Mouse (Mus musculus): ENCODE results near the gene Epop. TPM values are rescaled to one million over a fixed set of nuclear protein-coding genes. Genes with fewer than 3 reads are reported as not detected.

The Epop gene
- total and polyA plus RNA-seq, 3 experiments = 0.61 to 2.6 (median 1.4) TPM

GRCm38 (mm10) chr11:97662893-97663527 is 33.5 kb upstream of the Epop start, which contains the start of gene Mllt6:
TSS of gene Mllt6 (plus strand) at chr11:97663414.
- Histone ChIP-seq H3K4me1 (ENCODE audit: control insufficient read depth, insufficient read depth, low read length) (peaks cover 10% of the 10 kb centered on the region), H3K36me3 (ENCODE audit: control insufficient read depth, insufficient read depth, low read length) (no peaks in the 10 kb centered on the region), H3K79me2 (replicated peaks; ENCODE audit: control insufficient read depth, insufficient read depth, low read length) (no peaks in the 10 kb centered on the region; the same call in 1 of the 2 replicates), H3K27ac (peak within 1 kb of the TSS; percentile 92), H3K27me3 (ENCODE audit: control insufficient read depth, insufficient read depth, low read length) (no peaks in the 10 kb centered on the region), H3K9ac (ENCODE audit: low read depth, low read length) (peak within 1 kb of the TSS; percentile 89), H3K4me3 (peak within 1 kb of the TSS; percentile 74)
- DNase-seq = peak; percentile 86
- TF ChIP-seq POLR2A (IDR thresholded peaks at IDR 0.05; ENCODE audit: insufficient read depth, low read depth, low read length) (no peak), EP300 (IDR thresholded peaks at IDR 0.05; ENCODE audit: insufficient read depth, low read depth, low read length) (no peak), CTCF (IDR thresholded peaks at IDR 0.05) (no peak)
- WGBS = under 1% methylated on average over 34 of the region's 76 CpGs
- intact Hi-C loops (cut with DNase I) = no loop called here

DNA sequence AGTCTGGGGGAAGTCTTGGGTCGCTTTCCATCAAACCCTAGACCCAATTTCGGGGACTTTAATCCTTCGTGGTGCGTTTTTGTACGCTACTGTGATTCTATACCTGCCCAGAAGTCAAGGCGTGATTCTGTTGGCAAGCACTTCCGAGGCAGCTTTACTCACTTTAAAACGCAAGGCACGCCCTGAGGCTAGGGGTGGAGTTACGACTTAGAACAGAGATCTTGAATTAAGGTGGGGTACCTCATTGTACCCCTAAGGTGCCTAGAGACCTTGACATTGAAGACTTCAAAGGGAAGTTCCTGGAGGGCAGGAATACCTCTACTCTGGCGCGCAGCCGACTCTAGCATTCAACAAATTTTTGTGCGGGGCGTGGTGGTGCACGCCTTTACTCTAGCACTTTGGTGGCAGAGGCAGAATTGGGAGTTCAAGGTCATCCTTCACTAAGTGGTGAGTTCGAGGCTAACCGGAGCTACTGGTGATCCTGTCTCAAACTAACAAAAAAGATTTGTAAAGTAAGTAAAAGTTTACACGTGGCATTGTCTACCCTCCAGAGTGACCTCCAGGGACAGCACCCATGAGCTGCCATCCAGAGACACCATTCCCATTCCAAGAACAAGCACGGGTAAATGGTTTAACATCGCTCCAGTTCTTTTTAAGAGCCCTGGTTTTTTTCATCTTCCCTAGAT is 32.8 kb upstream of the Epop start:
- peak overlapping the region; percentile 87 for H3K27ac ChIP-seq
- H3K9ac ChIP-seq (ENCODE audit: low read depth, low read length) = peak overlapping the region; percentile 62
- intact Hi-C loops (cut with DNase I) = no loop called here
- H3K4me1 ChIP-seq (ENCODE audit: control insufficient read depth, insufficient read depth, low read length) = peaks cover 10% of the 10 kb centered on the region
- H3K27me3 ChIP-seq (ENCODE audit: control insufficient read depth, insufficient read depth, low read length) = no peaks in the 10 kb centered on the region
- no peak for TF ChIP-seq EP300 (IDR thresholded peaks at IDR 0.05; ENCODE audit: insufficient read depth, low read depth, low read length)
- no peak for TF ChIP-seq CTCF (IDR thresholded peaks at IDR 0.05)
- no peak for TF ChIP-seq POLR2A (IDR thresholded peaks at IDR 0.05; ENCODE audit: insufficient read depth, low read depth, low read length)
- H3K79me2 ChIP-seq (replicated peaks; ENCODE audit: control insufficient read depth, insufficient read depth, low read length) = no peaks in the 10 kb centered on the region; the same call in 1 of the 2 replicates
- 3% methylated on average over 21 of the region's 21 CpGs for WGBS
- peak; percentile 59 to 65 for DNase-seq
- no peaks in the 10 kb centered on the region for H3K36me3 ChIP-seq (ENCODE audit: control insufficient read depth, insufficient read depth, low read length)
- H3K4me3 ChIP-seq = peak overlapping the region; percentile 74

GRCm38 (mm10) chr11:97661648-97662133 is 32.2 kb upstream of the Epop start:
- Histone ChIP-seq H3K9ac (ENCODE audit: low read depth, low read length) (peak overlapping the region; percentile 62), H3K4me1 (ENCODE audit: control insufficient read depth, insufficient read depth, low read length) (peaks cover 12% of the 10 kb centered on the region), H3K27ac (peak overlapping the region; percentile 87), H3K36me3 (ENCODE audit: control insufficient read depth, insufficient read depth, low read length) (no peaks in the 10 kb centered on the region), H3K79me2 (replicated peaks; ENCODE audit: control insufficient read depth, insufficient read depth, low read length) (no peaks in the 10 kb centered on the region; the same call in 1 of the 2 replicates), H3K27me3 (ENCODE audit: control insufficient read depth, insufficient read depth, low read length) (no peaks in the 10 kb centered on the region), H3K4me3 (peak overlapping the region; percentile 74)
- TF ChIP-seq EP300 (IDR thresholded peaks at IDR 0.05; ENCODE audit: insufficient read depth, low read depth, low read length) = no peak
- TF ChIP-seq CTCF (IDR thresholded peaks at IDR 0.05) = no peak
- TF ChIP-seq POLR2A (IDR thresholded peaks at IDR 0.05; ENCODE audit: insufficient read depth, low read depth, low read length) = peak; percentile 64; the same call in 1 of the 2 replicates
- DNase-seq = peak; percentile 79 to 85
- intact Hi-C loops (cut with DNase I) = loop anchor here (2.0 kb wide), 1 partner anchor 37 kb away; no protein-coding TSS in a partner anchor
- WGBS = 2% methylated on average over 20 of the region's 20 CpGs

DNA sequence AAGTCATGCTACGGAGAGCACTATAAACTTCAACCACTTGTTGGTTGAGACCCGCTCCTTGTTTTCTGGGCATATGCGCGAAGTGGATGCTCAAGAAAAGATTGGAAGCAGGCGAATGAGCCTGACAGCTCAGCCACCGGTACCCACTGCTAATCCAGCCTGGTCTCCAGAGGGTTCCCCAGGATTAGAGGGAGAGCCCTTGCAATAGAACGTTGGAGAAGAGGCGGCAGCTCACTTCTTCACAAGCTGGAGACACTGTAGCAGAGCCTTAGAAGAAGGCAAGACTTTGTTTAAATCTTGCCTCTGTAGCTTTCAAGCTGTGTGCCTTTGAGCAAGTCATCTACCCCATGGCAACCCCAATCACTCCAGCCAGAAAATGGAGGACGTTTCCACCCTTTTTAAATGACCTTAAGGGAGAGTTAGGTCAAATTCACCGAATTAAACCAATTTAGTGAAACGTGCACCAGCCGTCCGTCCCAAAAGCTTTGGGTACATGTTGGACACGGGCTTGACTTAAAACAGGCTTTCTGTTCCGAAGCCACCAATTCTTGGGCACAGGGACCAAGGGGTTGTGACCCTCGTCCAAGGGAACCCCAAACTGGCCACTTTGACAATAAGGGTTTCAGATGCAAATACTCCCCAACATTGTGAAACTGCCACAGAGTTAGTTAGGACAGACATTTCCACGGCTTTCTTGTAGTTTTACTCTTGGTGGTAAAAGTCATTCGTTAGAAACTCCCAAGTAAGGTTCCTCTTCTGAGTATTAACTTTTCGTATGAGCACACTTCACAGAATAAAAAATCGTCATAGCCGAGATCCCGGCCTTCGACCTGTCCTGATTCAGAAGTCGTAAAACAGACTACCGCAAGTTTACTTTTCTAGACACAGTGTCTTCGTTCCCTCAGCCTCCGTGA is 31.5 kb upstream of the Epop start:
- Histone ChIP-seq H3K36me3 (ENCODE audit: control insufficient read depth, insufficient read depth, low read length) (no peaks in the 10 kb centered on the region), H3K4me3 (peak overlapping the region; percentile 74), H3K27me3 (ENCODE audit: control insufficient read depth, insufficient read depth, low read length) (no peaks in the 10 kb centered on the region), H3K4me1 (ENCODE audit: control insufficient read depth, insufficient read depth, low read length) (peaks cover 12% of the 10 kb centered on the region), H3K9ac (ENCODE audit: low read depth, low read length) (peak overlapping the region; percentile 62), H3K79me2 (replicated peaks; ENCODE audit: control insufficient read depth, insufficient read depth, low read length) (no peaks in the 10 kb centered on the region; the same call in 1 of the 2 replicates), H3K27ac (peak overlapping the region; percentile 87)
- no peak for TF ChIP-seq POLR2A (IDR thresholded peaks at IDR 0.05; ENCODE audit: insufficient read depth, low read depth, low read length)
- no peak for TF ChIP-seq CTCF (IDR thresholded peaks at IDR 0.05)
- no peak for TF ChIP-seq EP300 (IDR thresholded peaks at IDR 0.05; ENCODE audit: insufficient read depth, low read depth, low read length)
- DNase-seq = peak in 1 of 2 experiments; percentile 51
- intact Hi-C loops (cut with DNase I) = loop anchor here (2.0 kb wide), 1 partner anchor 38 kb away; no protein-coding TSS in a partner anchor
- 13% methylated on average over 27 of the region's 27 CpGs for WGBS

GRCm38 (mm10) chr11:97659990-97660714 is 30.6 kb upstream of the Epop start:
- peaks cover 12% of the 10 kb centered on the region for H3K4me1 ChIP-seq (ENCODE audit: control insufficient read depth, insufficient read depth, low read length)

More at GRCm38 (mm10) chr11:97659990-97660714, 30.6 kb upstream of the Epop start:
- Histone ChIP-seq H3K4me3 (peak overlapping the region; percentile 74), H3K36me3 (ENCODE audit: control insufficient read depth, insufficient read depth, low read length) (no peaks in the 10 kb centered on the region), H3K9ac (ENCODE audit: low read depth, low read length) (peak overlapping the region; percentile 98), H3K79me2 (replicated peaks; ENCODE audit: control insufficient read depth, insufficient read depth, low read length) (no peaks in the 10 kb centered on the region; the same call in 1 of the 2 replicates), H3K27ac (peak overlapping the region; percentile 95), H3K27me3 (ENCODE audit: control insufficient read depth, insufficient read depth, low read length) (no peaks in the 10 kb centered on the region)
- TF ChIP-seq POLR2A (IDR thresholded peaks at IDR 0.05; ENCODE audit: insufficient read depth, low read depth, low read length) (peak; percentile 90), EP300 (IDR thresholded peaks at IDR 0.05; ENCODE audit: insufficient read depth, low read depth, low read length) (0 out of 2 replicates have a peak, but pooled peaks have one; percentile 30), CTCF (IDR thresholded peaks at IDR 0.05) (no peak)
- DNase-seq = peak; percentile 89 to 92
- intact Hi-C loops (cut with DNase I) = loop anchor here (2.0 kb wide), 1 partner anchor 39 kb away; no protein-coding TSS in a partner anchor
- WGBS = under 1% methylated on average over 78 of the region's 78 CpGs

All from heart, adult 2 months (tissue).